Mouse (Mus musculus): ENCODE results near the gene Gm14296.
"Not testable (repeated sequence)": the region's sequence is repeated elsewhere in the genome, so short reads cannot be mapped to it uniquely, and the experiment has no call there.

Gene Gm14296

GRCm38 (mm10) chr2:176927709-176928108 is at the start of gene Gm14296:
Gm14296 (minus strand) TSS chr2:176927809.
- not testable (repeated sequence) for DNase-seq (ENCODE audit: low spot score in 2 of 2)

- not testable (repeated sequence) for DNase-seq (ENCODE audit: low spot score in 2 of 2)
Measured at GRCm38 (mm10) chr2:176905464-176905863, 22.1 kb downstream of the Gm14296 start.

Data from thymus, postnatal 10 days (tissue).